Mouse (Mus musculus) G1E (cell line): ENCODE data around the gene Cep164.
"Not testable (repeated sequence)": the region's sequence is repeated elsewhere in the genome, so short reads cannot be mapped to it uniquely, and the experiment has no call there.

Experiments
- CTCF ChIP-seq: IDR thresholded peaks from 2 replicates; pipeline ENCODE4 v1.5.1; 2012; ENCODE audit warnings: low read depth, low read length, inconsistent platforms, mixed read lengths
- GATA1 ChIP-seq: IDR thresholded peaks from 2 replicates; pipeline ENCODE4 v1.6.1; 2012; ENCODE audit warnings: borderline replicate concordance, low read length, inconsistent platforms, mixed read lengths
- GATA2 ChIP-seq: IDR thresholded peaks from 2 replicates; pipeline ENCODE4 v1.6.1; 2012; ENCODE audit warnings: low read depth, low read length, inconsistent platforms, borderline replicate concordance
- POLR2AphosphoS5 ChIP-seq: IDR thresholded peaks from 2 replicates; pipeline ENCODE4 v1.6.1; 2012; ENCODE audit warnings: low read depth, low read length, inconsistent platforms; ENCODE audit not compliant: insufficient replicate concordance
- TAL1 ChIP-seq: conservative IDR thresholded peaks from 2 replicates; pipeline ENCODE4 v1.6.1; 2012; ENCODE audit warnings: low read depth, low read length, inconsistent platforms, mixed read lengths

DNA sequence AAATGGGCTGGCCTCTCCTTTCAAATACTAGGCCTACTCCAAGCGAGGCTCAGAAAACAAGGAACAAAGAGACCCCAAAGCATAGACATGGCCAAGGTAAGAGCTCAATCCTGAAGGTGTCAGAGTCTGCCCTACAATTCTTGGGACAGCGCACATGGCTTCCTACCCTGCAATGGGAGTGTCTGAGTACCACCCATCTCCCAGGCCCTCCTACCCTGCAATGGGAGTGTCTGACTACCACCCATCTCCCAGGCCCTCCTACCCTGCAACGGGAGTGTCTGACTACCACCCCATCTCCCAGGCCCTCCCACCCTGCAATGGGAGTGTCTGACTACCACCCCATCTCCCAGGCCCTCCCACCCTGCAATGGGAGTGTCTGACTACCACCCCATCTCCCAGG lies 52.3 kb downstream of the Cep164 start:
- TF ChIP-seq CTCF, TAL1, GATA2, POLR2AphosphoS5, GATA1: not testable (repeated sequence)
